Mouse (Mus musculus) telencephalon, adult 2 months (tissue): ENCODE measurements at regions not wholly inside any gene's neighbourhood (a gene's known extent, or its start where the extent isn't known, plus 50 kb on each side); places are given as distances from the start of the nearest gene placed in this dataset.

Experiments
- DNase-seq: peaks from one replicate; pipeline ENCODE4 v3.0.0-alpha.2; 2011; ENCODE audit warnings: low read depth, low spot score

GRCm38 (mm10) chr19:59717813-59718483, 225.5 kb downstream of the Rab11fip2 start:
- no peak for DNase-seq

GRCm38 (mm10) chr19:59738541-59738940, 204.9 kb downstream of the Rab11fip2 start:
- peak; percentile 5 for DNase-seq

- peak; percentile 3 for DNase-seq
Observed at GRCm38 (mm10) chr19:59742946-59743345, 200.5 kb downstream of the Rab11fip2 start.

GRCm38 (mm10) chr19:59761218-59761617, 182.2 kb downstream of the Rab11fip2 start:
- DNase-seq = no peak

- DNase-seq = peak; percentile 8
Observed at GRCm38 (mm10) chr19:59784401-59785046, 158.9 kb downstream of the Rab11fip2 start.

GRCm38 (mm10) chr19:59831304-59831703, 112.2 kb downstream of the Rab11fip2 start:
- no peak for DNase-seq

- peak; percentile 10 for DNase-seq
Observed at GRCm38 (mm10) chr19:59837138-59837537, 106.3 kb downstream of the Rab11fip2 start.

GRCm38 (mm10) chr19:59837628-59838027, 105.8 kb downstream of the Rab11fip2 start:
- DNase-seq = peak; percentile 2

- no peak for DNase-seq
Observed at GRCm38 (mm10) chr19:59844270-59844669, 99.2 kb downstream of the Rab11fip2 start.

GRCm38 (mm10) chr19:59846807-59847206, 96.6 kb downstream of the Rab11fip2 start:
- no peak for DNase-seq

- no peak for DNase-seq
Observed at GRCm38 (mm10) chr19:59850696-59851095, 92.8 kb downstream of the Rab11fip2 start.

- no peak for DNase-seq
Observed at GRCm38 (mm10) chr19:59852011-59852738, 91.3 kb downstream of the Rab11fip2 start.
